Comparison of ENCODE assay signal across 8 mouse cellular contexts in genomic region chr1:136624146-136625018, GRCm38 (mm10). TPM values are rescaled to one million over a fixed set of nuclear protein-coding genes. Genes with fewer than 3 reads are reported as not detected.
DNase-seq lines count a peak whose midpoint lies in the region; ATAC-seq and TF ChIP-seq lines count a peak whose summit lies in the region.

Gene Zfp281, plus strand, starts transcription at chr1:136624901.

- H3K4me2 ChIP-seq in heart, embryonic 15.5 days: peak within 1 kb of the TSS; percentile 82
- H3K4me2 ChIP-seq in liver, embryonic 14.5 days (ENCODE audit: low read depth): peak within 1 kb of the TSS; percentile 77
- H3K4me2 ChIP-seq in neural tube, embryonic 11.5 days (ENCODE audit: low read depth): peak within 1 kb of the TSS; percentile 90
- peak within 1 kb of the TSS; percentile 87 for H3K4me2 ChIP-seq in stomach, postnatal 0 days (replicated peaks; ENCODE audit: low read depth)

- H3K4me3 ChIP-seq in forebrain, embryonic 10.5 days: peak within 1 kb of the TSS; percentile 93
- H3K4me3 ChIP-seq in heart, embryonic 15.5 days: peak within 1 kb of the TSS; percentile 93
- H3K4me3 ChIP-seq in liver, embryonic 14.5 days (ENCODE audit: insufficient read depth in 1 of 2, low read depth in 2 of 2, low read length in 2 of 2): peak within 1 kb of the TSS; percentile 76 to 82
- peak within 1 kb of the TSS; percentile 93 for H3K4me3 ChIP-seq in neural tube, embryonic 11.5 days (ENCODE audit: low read depth, low read length)
- peak within 1 kb of the TSS; percentile 88 for H3K4me3 ChIP-seq in stomach, postnatal 0 days (ENCODE audit: low read depth, low read length)

- no peaks in the 10 kb centered on the region for H3K27me3 ChIP-seq in forebrain, embryonic 10.5 days (ENCODE audit: poor library complexity, severe bottlenecking)
- H3K27me3 ChIP-seq in heart, embryonic 15.5 days: no peaks in the 10 kb centered on the region
- H3K27me3 ChIP-seq in liver, embryonic 14.5 days (ENCODE audit: control insufficient read depth, insufficient read depth, low read length): no peaks in the 10 kb centered on the region
- no peaks in the 10 kb centered on the region for H3K27me3 ChIP-seq in neural tube, embryonic 11.5 days (ENCODE audit: control insufficient read depth, insufficient read depth, low read length)
- no peaks in the 10 kb centered on the region for H3K27me3 ChIP-seq in stomach, postnatal 0 days (ENCODE audit: control insufficient read depth, insufficient read depth, low read length)

- no peaks in the 10 kb centered on the region; the same call in 1 of the 2 replicates for H3K9me3 ChIP-seq in forebrain, embryonic 10.5 days
- H3K9me3 ChIP-seq in heart, embryonic 15.5 days (replicated peaks): no peaks in the 10 kb centered on the region
- H3K9me3 ChIP-seq in liver, embryonic 14.5 days (ENCODE audit: control insufficient read depth, low read length): no peaks in the 10 kb centered on the region
- H3K9me3 ChIP-seq in neural tube, embryonic 11.5 days (ENCODE audit: control insufficient read depth, low read length): no peaks in the 10 kb centered on the region
- no peaks in the 10 kb centered on the region for H3K9me3 ChIP-seq in stomach, postnatal 0 days (ENCODE audit: control insufficient read depth, low read length)

- peak within 1 kb of the TSS; percentile 98 for H3K9ac ChIP-seq in heart, embryonic 15.5 days
- peak within 1 kb of the TSS; percentile 71 for H3K9ac ChIP-seq in liver, embryonic 14.5 days (replicated peaks)
- peak within 1 kb of the TSS; percentile 98 for H3K9ac ChIP-seq in neural tube, embryonic 11.5 days (ENCODE audit: low read length)
- peak within 1 kb of the TSS; percentile 93 for H3K9ac ChIP-seq in stomach, postnatal 0 days (ENCODE audit: low read length)

- peaks cover 40% of the 10 kb centered on the region for H3K4me1 ChIP-seq in forebrain, embryonic 10.5 days
- peaks cover 29% of the 10 kb centered on the region for H3K4me1 ChIP-seq in heart, embryonic 15.5 days (replicated peaks)
- peaks cover 9 to 10% of the 10 kb centered on the region in 2 experiments; a peak in 3 of 4 replicates for H3K4me1 ChIP-seq in liver, embryonic 14.5 days (replicated peaks; ENCODE audit: control insufficient read depth in 2 of 2, insufficient read depth in 2 of 2, low read length in 1 of 2)
- H3K4me1 ChIP-seq in neural tube, embryonic 11.5 days (ENCODE audit: control insufficient read depth, insufficient read depth, low read length): peaks cover 19% of the 10 kb centered on the region
- H3K4me1 ChIP-seq in stomach, postnatal 0 days (replicated peaks; ENCODE audit: control insufficient read depth, insufficient read depth): peaks cover 14% of the 10 kb centered on the region; the same call in 1 of the 2 replicates

- WGBS in forebrain, embryonic 10.5 days: 3% methylated on average over 45 of the region's 45 CpGs
- 2% methylated on average over 45 of the region's 45 CpGs for WGBS in heart, embryonic 15.5 days
- 2% methylated on average over 45 of the region's 45 CpGs for WGBS in liver, embryonic 14.5 days (ENCODE audit: insufficient replicate concordance)
- 2% methylated on average over 45 of the region's 45 CpGs for WGBS in neural tube, embryonic 11.5 days
- 1% methylated on average over 44 of the region's 45 CpGs for WGBS in stomach, postnatal 0 days

- DNase-seq in CD8-positive naive resting alpha-beta T cell, adult 2 months (ENCODE audit: low read depth in 2 of 2, low spot score in 2 of 2): peak; percentile 82 to 89
- DNase-seq in c-Kit-positive CD71-negative TER-119-negative erythroid progenitor cells, embryonic 14.5 days (ENCODE audit: low read depth): peak; percentile 85
- peak; percentile 98 for DNase-seq in forebrain, embryonic 10.5 days (ENCODE audit: extremely low spot score, low spot score)
- peak; percentile 96 to 98 for DNase-seq in kidney, postnatal 25 days
- peak; percentile 78 to 79 (median 79) for DNase-seq in liver, embryonic 14.5 days (ENCODE audit: low read depth in 3 of 3, low spot score in 3 of 3)
- DNase-seq in neural tube, embryonic 11.5 days (ENCODE audit: low spot score): peak; percentile 99
- DNase-seq in stomach, postnatal 0 days (ENCODE audit: low spot score): peak; percentile 95

- H3K36me3 ChIP-seq in forebrain, embryonic 10.5 days (replicated peaks): peaks cover 38% of the 10 kb centered on the region
- H3K36me3 ChIP-seq in heart, embryonic 15.5 days: peaks cover 5% of the 10 kb centered on the region; the same call in 1 of the 2 replicates
- peaks cover 3% of the 10 kb centered on the region for H3K36me3 ChIP-seq in liver, embryonic 14.5 days (replicated peaks; ENCODE audit: control insufficient read depth, insufficient read depth, low read depth)
- H3K36me3 ChIP-seq in neural tube, embryonic 11.5 days (ENCODE audit: control insufficient read depth, insufficient read depth, low read length): peaks cover 15% of the 10 kb centered on the region; the same call in 1 of the 2 replicates
- H3K36me3 ChIP-seq in stomach, postnatal 0 days (ENCODE audit: control insufficient read depth, insufficient read depth, low read length): peaks cover 5% of the 10 kb centered on the region; the same call in 1 of the 2 replicates

- peak; percentile 99 for ATAC-seq in heart, embryonic 15.5 days (replicated peaks; ENCODE audit: insufficient number of reproducible peaks, insufficient read depth, low FRiP score, low read depth)
- peak; percentile 94 for ATAC-seq in liver, embryonic 14.5 days (ENCODE audit: insufficient read depth)
- ATAC-seq in neural tube, embryonic 11.5 days (ENCODE audit: insufficient read depth, low FRiP score, low TSS enrichment): peak; percentile 97
- ATAC-seq in stomach, postnatal 0 days (ENCODE audit: low FRiP score, low TSS enrichment): peak; percentile 96

- H3K27ac ChIP-seq in forebrain, embryonic 10.5 days: peak within 1 kb of the TSS; percentile 98
- peak within 1 kb of the TSS; percentile 94 for H3K27ac ChIP-seq in heart, embryonic 15.5 days
- no peak within 1 kb of the TSS for H3K27ac ChIP-seq in liver, embryonic 14.5 days
- H3K27ac ChIP-seq in neural tube, embryonic 11.5 days (ENCODE audit: low read depth, low read length): peak within 1 kb of the TSS; percentile 86
- H3K27ac ChIP-seq in stomach, postnatal 0 days (replicated peaks): peak within 1 kb of the TSS; percentile 93

- peak; percentile 7; the same call in 1 of the 2 replicates for TF ChIP-seq CTCF in liver, embryonic 14.5 days (IDR thresholded peaks at IDR 0.05; ENCODE audit: low read depth)
- peak; percentile 42 for TF ChIP-seq CTCF in stomach, postnatal 0 days (IDR thresholded peaks at IDR 0.05; ENCODE audit: low read depth)

- TF ChIP-seq EP300 in liver, embryonic 14.5 days (IDR thresholded peaks at IDR 0.05; ENCODE audit: low read depth): no peak
- TF ChIP-seq EP300 in stomach, postnatal 0 days (optimal IDR thresholded peaks at IDR 0.05): no peak

RNA-seq across cellular contexts. Expression of gene Zfp281, which starts in this region (rescaled TPM):
- 24.7 and 27.8 TPM in 2 replicates for polyA plus RNA-seq in forebrain, embryonic 10.5 days (2016; fragmentation: Nextera tagmentation; extraction: Ambion mirVana)
- 11.7 and 12.6 TPM in 2 replicates for polyA plus RNA-seq in heart, embryonic 15.5 days (2015; fragmentation: Nextera tagmentation; extraction: Ambion mirVana)
- 2.3 and 2.9 TPM in 2 replicates for polyA plus RNA-seq in liver, embryonic 14.5 days (2012; rRNA removed)
- 6.7 and 7.1 TPM in 2 replicates for polyA plus RNA-seq in liver, embryonic 14.5 days (2014; fragmentation: Nextera tagmentation; extraction: Ambion mirVana)
- polyA plus RNA-seq in neural tube, embryonic 11.5 days (2014; fragmentation: Nextera tagmentation; extraction: Ambion mirVana): 40.0 and 40.6 TPM in 2 replicates
- polyA plus RNA-seq in stomach, postnatal 0 days (2015; fragmentation: Nextera tagmentation; extraction: Ambion mirVana): 7.4 and 7.5 TPM in 2 replicates
